Mouse (Mus musculus): ENCODE results near the gene Dip2a. TPM values are rescaled to one million over a fixed set of nuclear protein-coding genes. Genes with fewer than 3 reads are reported as not detected.
A peak's percentile ranks its signal among the peaks of the same experiment; 100 is the strongest.

Dip2a gene
- 12.5 TPM in 2 replicates for polyA plus RNA-seq (2015; fragmentation: Nextera tagmentation; extraction: Ambion mirVana)

GRCm38 (mm10) chr10:76344711-76345539 lies at the start of gene Dip2a:
Gene Dip2a, minus strand, starts transcription at chr10:76345291.
- Histone ChIP-seq H3K27me3 (no peaks in the 10 kb centered on the region), H3K27ac (peak within 1 kb of the TSS; percentile 81), H3K9me3 (no peaks in the 10 kb centered on the region), H3K9ac (peak within 1 kb of the TSS; percentile 79), H3K4me3 (peak within 1 kb of the TSS; percentile 89), H3K4me1 (peaks cover 25% of the 10 kb centered on the region), H3K4me2 (peak within 1 kb of the TSS; percentile 87), H3K36me3 (no peaks in the 10 kb centered on the region; the same call in 1 of the 2 replicates)
- ATAC-seq (ENCODE audit: borderline replicate concordance, extremely low read depth, low FRiP score, low TSS enrichment), result peak; percentile 94
- under 1% methylated on average over 94 of the region's 94 CpGs for WGBS

GRCm38 (mm10) chr10:76392596-76392995 lies 47.5 kb upstream of the Dip2a start:
- 92% methylated on average over 12 of the region's 12 CpGs for WGBS
- H3K36me3 ChIP-seq, result peaks cover 63% of the 10 kb centered on the region
- H3K4me1 ChIP-seq, result no peaks in the 10 kb centered on the region
- no peaks in the 10 kb centered on the region for H3K9me3 ChIP-seq
- no peak overlapping the region for H3K9ac ChIP-seq
- H3K4me2 ChIP-seq, result no peak overlapping the region
- no peaks in the 10 kb centered on the region for H3K27me3 ChIP-seq
- no peak for ATAC-seq (ENCODE audit: borderline replicate concordance, extremely low read depth, low FRiP score, low TSS enrichment)
- H3K4me3 ChIP-seq, result no peak overlapping the region
- H3K27ac ChIP-seq, result no peak overlapping the region

GRCm38 (mm10) chr10:76391786-76392185 lies 46.7 kb upstream of the Dip2a start:
- peaks cover 62% of the 10 kb centered on the region for H3K36me3 ChIP-seq
- WGBS, result 76% methylated on average over 9 of the region's 9 CpGs

GRCm38 (mm10) chr10:76391166-76391565 lies 46.1 kb upstream of the Dip2a start:
- peaks cover 64% of the 10 kb centered on the region for H3K36me3 ChIP-seq
- H3K27ac ChIP-seq, result no peak overlapping the region
- H3K9me3 ChIP-seq, result no peaks in the 10 kb centered on the region
- H3K4me1 ChIP-seq, result no peaks in the 10 kb centered on the region
- H3K4me2 ChIP-seq, result no peak overlapping the region
- ATAC-seq (ENCODE audit: borderline replicate concordance, extremely low read depth, low FRiP score, low TSS enrichment), result no peak
- H3K4me3 ChIP-seq, result no peak overlapping the region
- no peak overlapping the region for H3K9ac ChIP-seq
- WGBS, result 93% methylated on average over 9 of the region's 9 CpGs
- no peaks in the 10 kb centered on the region for H3K27me3 ChIP-seq

More at GRCm38 (mm10) chr10:76391786-76392185, 46.7 kb upstream of the Dip2a start:
- H3K4me2 ChIP-seq, result no peak overlapping the region
- no peaks in the 10 kb centered on the region for H3K4me1 ChIP-seq
- H3K27me3 ChIP-seq, result no peaks in the 10 kb centered on the region
- H3K9me3 ChIP-seq, result no peaks in the 10 kb centered on the region
- H3K9ac ChIP-seq, result no peak overlapping the region
- H3K27ac ChIP-seq, result no peak overlapping the region
- no peak for ATAC-seq (ENCODE audit: borderline replicate concordance, extremely low read depth, low FRiP score, low TSS enrichment)
- H3K4me3 ChIP-seq, result no peak overlapping the region

- Histone ChIP-seq H3K9me3 (no peaks in the 10 kb centered on the region), H3K4me3 (no peak overlapping the region), H3K36me3 (peaks cover 73% of the 10 kb centered on the region), H3K27me3 (no peaks in the 10 kb centered on the region), H3K4me2 (no peak overlapping the region), H3K27ac (no peak overlapping the region), H3K4me1 (no peaks in the 10 kb centered on the region), H3K9ac (no peak overlapping the region)
- no peak for ATAC-seq (ENCODE audit: borderline replicate concordance, extremely low read depth, low FRiP score, low TSS enrichment)
- 89% methylated on average over 18 of the region's 18 CpGs for WGBS
Measured at GRCm38 (mm10) chr10:76374981-76375380, 29.9 kb upstream of the Dip2a start.

GRCm38 (mm10) chr10:76371736-76372135 lies 26.6 kb upstream of the Dip2a start:
- Histone ChIP-seq H3K4me3 (no peak overlapping the region), H3K36me3 (peaks cover 77% of the 10 kb centered on the region), H3K27ac (no peak overlapping the region), H3K4me2 (no peak overlapping the region), H3K27me3 (no peaks in the 10 kb centered on the region), H3K9me3 (no peaks in the 10 kb centered on the region), H3K4me1 (no peaks in the 10 kb centered on the region), H3K9ac (no peak overlapping the region)
- 82% methylated on average over 3 of the region's 3 CpGs for WGBS
- no peak for ATAC-seq (ENCODE audit: borderline replicate concordance, extremely low read depth, low FRiP score, low TSS enrichment)

- Histone ChIP-seq H3K36me3 (peaks cover 75% of the 10 kb centered on the region), H3K4me3 (no peak overlapping the region), H3K27me3 (no peaks in the 10 kb centered on the region), H3K27ac (no peak overlapping the region), H3K4me2 (no peak overlapping the region), H3K4me1 (no peaks in the 10 kb centered on the region), H3K9ac (no peak overlapping the region), H3K9me3 (no peaks in the 10 kb centered on the region)
- 89% methylated on average over 13 of the region's 13 CpGs for WGBS
- no peak for ATAC-seq (ENCODE audit: borderline replicate concordance, extremely low read depth, low FRiP score, low TSS enrichment)
Measured at GRCm38 (mm10) chr10:76368766-76369165, 23.7 kb upstream of the Dip2a start.

GRCm38 (mm10) chr10:76363233-76363632 lies 18.1 kb upstream of the Dip2a start:
- no peaks in the 10 kb centered on the region for H3K27me3 ChIP-seq
- no peak overlapping the region for H3K9ac ChIP-seq
- no peak for ATAC-seq (ENCODE audit: borderline replicate concordance, extremely low read depth, low FRiP score, low TSS enrichment)
- 69% methylated on average over 3 of the region's 3 CpGs for WGBS
- no peaks in the 10 kb centered on the region for H3K9me3 ChIP-seq
- H3K4me1 ChIP-seq, result no peaks in the 10 kb centered on the region
- no peak overlapping the region for H3K27ac ChIP-seq
- peaks cover 42% of the 10 kb centered on the region; the same call in 1 of the 2 replicates for H3K36me3 ChIP-seq
- H3K4me3 ChIP-seq, result no peak overlapping the region
- H3K4me2 ChIP-seq, result no peak overlapping the region

- Histone ChIP-seq H3K4me2 (no peak overlapping the region), H3K4me1 (no peaks in the 10 kb centered on the region), H3K27ac (no peak overlapping the region), H3K4me3 (no peak overlapping the region), H3K9ac (no peak overlapping the region), H3K27me3 (no peaks in the 10 kb centered on the region), H3K36me3 (peaks cover 53% of the 10 kb centered on the region), H3K9me3 (no peaks in the 10 kb centered on the region)
- ATAC-seq (ENCODE audit: borderline replicate concordance, extremely low read depth, low FRiP score, low TSS enrichment), result no peak
- WGBS, result 72% methylated on average over 5 of the region's 5 CpGs
Measured at GRCm38 (mm10) chr10:76358468-76358867, 13.4 kb upstream of the Dip2a start.

- Histone ChIP-seq H3K36me3 (peaks cover 63% of the 10 kb centered on the region), H3K9ac (no peak overlapping the region), H3K27me3 (no peaks in the 10 kb centered on the region), H3K4me1 (no peaks in the 10 kb centered on the region), H3K9me3 (no peaks in the 10 kb centered on the region), H3K4me3 (no peak overlapping the region), H3K27ac (no peak overlapping the region), H3K4me2 (no peak overlapping the region)
- no peak for ATAC-seq (ENCODE audit: borderline replicate concordance, extremely low read depth, low FRiP score, low TSS enrichment)
- WGBS, result 85% methylated on average over 8 of the region's 8 CpGs
Measured at GRCm38 (mm10) chr10:76357286-76357875, 12.3 kb upstream of the Dip2a start.

GRCm38 (mm10) chr10:76354974-76355373 lies 9.9 kb upstream of the Dip2a start:
- 87% methylated on average over 12 of the region's 12 CpGs for WGBS
- ATAC-seq (ENCODE audit: borderline replicate concordance, extremely low read depth, low FRiP score, low TSS enrichment), result no peak
- Histone ChIP-seq H3K27me3 (no peaks in the 10 kb centered on the region), H3K9me3 (no peaks in the 10 kb centered on the region), H3K36me3 (peaks cover 78% of the 10 kb centered on the region), H3K4me1 (no peaks in the 10 kb centered on the region), H3K9ac (no peak overlapping the region), H3K4me2 (no peak overlapping the region), H3K4me3 (no peak overlapping the region), H3K27ac (no peak overlapping the region)

GRCm38 (mm10) chr10:76353986-76354385 lies 8.9 kb upstream of the Dip2a start:
- Histone ChIP-seq H3K27ac (no peak overlapping the region), H3K4me1 (no peaks in the 10 kb centered on the region), H3K36me3 (peaks cover 78% of the 10 kb centered on the region), H3K27me3 (no peaks in the 10 kb centered on the region), H3K9ac (no peak overlapping the region), H3K4me2 (no peak overlapping the region), H3K9me3 (no peaks in the 10 kb centered on the region), H3K4me3 (no peak overlapping the region)
- 94% methylated on average over 12 of the region's 12 CpGs for WGBS
- no peak for ATAC-seq (ENCODE audit: borderline replicate concordance, extremely low read depth, low FRiP score, low TSS enrichment)

Measured in lung, embryonic 15.5 days (tissue).